Mouse (Mus musculus) MEL (cell line): Measurements from ENCODE around the gene Ctsw. TPM values are rescaled to one million over a fixed set of nuclear protein-coding genes. Genes with fewer than 3 reads are reported as not detected.

Experiments used
- DNase-seq: peaks from one replicate; pipeline ENCODE4 v3.0.0; 2011; ENCODE audit warnings: low read depth, low spot score
- H3K27ac ChIP-seq: 2 replicates; pipeline ENCODE4 v1.5.1; 2012; ENCODE audit warnings: low read depth, mild to moderate bottlenecking, control low read depth, low read length, moderate library complexity; ENCODE audit not compliant: control insufficient read depth
- H3K27me3 ChIP-seq, 2 experiments: fragments of 150-350 bp in 1 of 2; sonication (generic) in 1 of 2; 2 replicates each; pipeline ENCODE4 v1.6.1; 2012; ENCODE audit warnings: low read length in 2 of 2, mild to moderate bottlenecking in 2 of 2, improper control_type of control experiment in 1 of 2, moderate library complexity in 1 of 2; ENCODE audit not compliant: insufficient read depth in 2 of 2, control insufficient read depth in 1 of 2
- H3K36me3 ChIP-seq, 2 experiments: 2 replicates each; pipeline ENCODE4 v1.6.1; 2012 to 2014; ENCODE audit warnings: low read length in 2 of 2, improper control_type of control experiment in 1 of 2, inconsistent platforms in 1 of 2, mild to moderate bottlenecking in 1 of 2; ENCODE audit not compliant: insufficient read depth in 2 of 2, control insufficient read depth in 1 of 2
- H3K4me1 ChIP-seq, 2 experiments: fragments of 150-350 bp in 1 of 2; sonication (generic) in 1 of 2; 2 replicates each; pipeline ENCODE4 v1.6.1; 2012; ENCODE audit warnings: low read length in 2 of 2, improper control_type of control experiment in 1 of 2, mild to moderate bottlenecking in 1 of 2; ENCODE audit not compliant: insufficient read depth in 2 of 2, control insufficient read depth in 1 of 2
- H3K4me3 ChIP-seq, 2 experiments: fragments of 150-350 bp in 1 of 2; sonication (generic) in 1 of 2; 2 replicates each; pipeline ENCODE4 v1.5.1; 2012; ENCODE audit warnings: low read depth in 2 of 2, low read length in 2 of 2, mild to moderate bottlenecking in 2 of 2, moderate library complexity in 2 of 2, control low read depth in 1 of 2, improper control_type of control experiment in 1 of 2; ENCODE audit not compliant: control insufficient read depth in 1 of 2, insufficient read depth in 1 of 2
- H3K79me2 ChIP-seq: 2 replicates; pipeline ENCODE4 v1.6.1; 2012; ENCODE audit warnings: mild to moderate bottlenecking, low read length, moderate library complexity; ENCODE audit not compliant: control insufficient read depth, poor library complexity, insufficient read depth
- H3K9ac ChIP-seq: 2 replicates; pipeline ENCODE4 v1.6.1; 2012; ENCODE audit warnings: low read depth, mild to moderate bottlenecking, control low read depth, low read length, moderate library complexity; ENCODE audit not compliant: control insufficient read depth, poor library complexity, severe bottlenecking
- H3K9me3 ChIP-seq: fragments of 150-350 bp; sonication (generic); replicated peaks from 2 replicates; pipeline ENCODE4 v1.6.1; 2012; ENCODE audit warnings: mild to moderate bottlenecking, low read length, improper control_type of control experiment, moderate library complexity; ENCODE audit not compliant: insufficient read depth
- BHLHE40 ChIP-seq: IDR thresholded peaks from 2 replicates; pipeline ENCODE4 v1.6.1; 2012; ENCODE audit warnings: low read depth, mild to moderate bottlenecking, inconsistent platforms, low read length, improper control_type of control experiment, borderline replicate concordance
- CHD1 ChIP-seq: IDR thresholded peaks from 2 replicates; pipeline ENCODE4 v1.6.1; 2012; ENCODE audit warnings: low read depth, mild to moderate bottlenecking, inconsistent platforms, low read length, improper control_type of control experiment
- ELF1 ChIP-seq: IDR thresholded peaks from 2 replicates; pipeline ENCODE4 v1.6.1; 2014; ENCODE audit warnings: low read depth, mild to moderate bottlenecking, inconsistent platforms, low read length, improper control_type of control experiment, moderate library complexity
- GABPA ChIP-seq: IDR thresholded peaks from 2 replicates; pipeline ENCODE4 v1.6.1; 2012; ENCODE audit warnings: low read depth, mild to moderate bottlenecking, inconsistent platforms, low read length, improper control_type of control experiment, moderate library complexity
- GATA1 ChIP-seq: IDR thresholded peaks from 2 replicates; pipeline ENCODE4 v1.6.1; 2011; ENCODE audit warnings: low read depth, low read length, improper control_type of control experiment
- JUND ChIP-seq: IDR thresholded peaks from 2 replicates; pipeline ENCODE4 v1.6.1; 2011; ENCODE audit warnings: low read depth, mild to moderate bottlenecking, improper control_type of control experiment, low read length
- MAX ChIP-seq: IDR thresholded peaks from 2 replicates; pipeline ENCODE4 v1.6.1; 2011; ENCODE audit warnings: low read length, improper control_type of control experiment
- MEF2A ChIP-seq: IDR thresholded peaks from 2 replicates; pipeline ENCODE4 v1.6.1; 2014; ENCODE audit warnings: low read depth, mild to moderate bottlenecking, inconsistent platforms, low read length, improper control_type of control experiment; ENCODE audit not compliant: poor library complexity, insufficient replicate concordance, severe bottlenecking; ENCODE audit errors: extremely low read depth
- MXI1 ChIP-seq: IDR thresholded peaks from 2 replicates; pipeline ENCODE4 v1.6.1; 2011; ENCODE audit warnings: mild to moderate bottlenecking, low read depth, low read length, improper control_type of control experiment
- MYB ChIP-seq: IDR thresholded peaks from 2 replicates; pipeline ENCODE4 v1.6.1; 2011; ENCODE audit warnings: mild to moderate bottlenecking, low read depth, low read length, improper control_type of control experiment
- MYC ChIP-seq: IDR thresholded peaks from 2 replicates; pipeline ENCODE4 v1.6.1; 2011; ENCODE audit warnings: low read depth, mild to moderate bottlenecking, low read length, improper control_type of control experiment, moderate library complexity
- NELFE ChIP-seq: IDR thresholded peaks from 2 replicates; pipeline ENCODE4 v1.6.1; 2011; ENCODE audit warnings: low read depth, low read length, improper control_type of control experiment
- NRF1 ChIP-seq: IDR thresholded peaks from 2 replicates; pipeline ENCODE4 v1.6.1; 2014; ENCODE audit warnings: low read depth, mild to moderate bottlenecking, inconsistent platforms, low read length, improper control_type of control experiment, moderate library complexity; ENCODE audit not compliant: poor library complexity, insufficient read depth, severe bottlenecking
- POLR2AphosphoS5 ChIP-seq: IDR thresholded peaks from 2 replicates; pipeline ENCODE4 v1.6.1; 2012; ENCODE audit warnings: low read depth, borderline replicate concordance, mild to moderate bottlenecking, inconsistent platforms, low read length, moderate library complexity, mixed read lengths
- RAD21 ChIP-seq: IDR thresholded peaks from 2 replicates; pipeline ENCODE4 v1.6.1; 2011; ENCODE audit warnings: mild to moderate bottlenecking, low read depth, low read length, improper control_type of control experiment
- SMC3 ChIP-seq: IDR thresholded peaks from 2 replicates; pipeline ENCODE4 v1.6.1; 2011; ENCODE audit warnings: low read depth, low read length, improper control_type of control experiment
- TAL1 ChIP-seq: IDR thresholded peaks from 2 replicates; pipeline ENCODE4 v1.6.1; 2012; ENCODE audit warnings: mild to moderate bottlenecking, inconsistent platforms, low read length, moderate library complexity, mixed read lengths
- TBP ChIP-seq: IDR thresholded peaks from 2 replicates; pipeline ENCODE4 v1.8.0; 2011; ENCODE audit warnings: low read depth, low read length, improper control_type of control experiment
- UBTF ChIP-seq: IDR thresholded peaks from 2 replicates; pipeline ENCODE4 v1.6.1; 2012; ENCODE audit warnings: low read depth, mild to moderate bottlenecking, inconsistent platforms, low read length, improper control_type of control experiment, moderate library complexity, borderline replicate concordance; ENCODE audit not compliant: insufficient read depth
- USF2 ChIP-seq, 2 experiments: IDR thresholded peaks; 2 replicates each; pipeline ENCODE4 v1.6.1; 2011 to 2012; ENCODE audit warnings: improper control_type of control experiment in 2 of 2, low read length in 2 of 2, borderline replicate concordance in 1 of 2, inconsistent platforms in 1 of 2, low read depth in 1 of 2, mild to moderate bottlenecking in 1 of 2; ENCODE audit not compliant: insufficient read depth in 1 of 2
- ZC3H11A ChIP-seq: IDR thresholded peaks from 2 replicates; pipeline ENCODE4 v1.6.1; 2012; ENCODE audit warnings: low read depth, mild to moderate bottlenecking, inconsistent platforms, low read length, improper control_type of control experiment
- ZKSCAN1 ChIP-seq: IDR thresholded peaks from 2 replicates; pipeline ENCODE4 v1.6.1; 2012; ENCODE audit warnings: low read depth, mild to moderate bottlenecking, inconsistent platforms, low read length, improper control_type of control experiment, moderate library complexity
- ZNF384 ChIP-seq: IDR thresholded peaks from 2 replicates; pipeline ENCODE4 v1.6.1; 2012; ENCODE audit warnings: low read depth, mild to moderate bottlenecking, inconsistent platforms, low read length, improper control_type of control experiment
- polyA plus RNA-seq, 2 experiments: library from polyadenylated mRNA; stranded (reverse) in 1 of 2; unstranded in 1 of 2; fragments of >175 nt in 1 of 2; fragments of >200 nt in 1 of 2; gene quantifications; 2 replicates each; pipeline versions ENCODE4 v1.2.1 to v1.2.4; 2012; ENCODE audit warnings: low replicate concordance in 2 of 2, low read depth in 1 of 2; ENCODE audit not compliant: insufficient read length in 2 of 2, insufficient read depth in 1 of 2, missing spikeins in 1 of 2
- total RNA-seq: library from RNA; depleted of rRNA; stranded (reverse); fragments of 300-350 nt; gene quantifications from 2 replicates; pipeline ENCODE4 v1.2.3, GENCODE M21; 2012

Ctsw gene
- total and polyA plus RNA-seq, 3 experiments: 0.15 to 0.39 TPM; not detected in 1

- DNase-seq: no peak
- H3K9me3 ChIP-seq: no peaks in the 10 kb centered on the region
- H3K27me3 ChIP-seq: peaks cover 0 to 3% of the 10 kb centered on the region in 2 experiments; a peak in 1 of 4 replicates
- H3K79me2 ChIP-seq: peaks cover 6% of the 10 kb centered on the region; the same call in 1 of the 2 replicates
- no peak overlapping the region for H3K27ac ChIP-seq
- H3K4me1 ChIP-seq: peaks cover 0 to 16% of the 10 kb centered on the region in 2 experiments; a peak in 3 of 4 replicates
- no peak overlapping the region for H3K4me3 ChIP-seq
- H3K9ac ChIP-seq: no peak overlapping the region
- H3K36me3 ChIP-seq: no peaks in the 10 kb centered on the region; a peak in 1 of 4 replicates
- TF ChIP-seq JUND: no peak
- TF ChIP-seq NELFE: no peak
- no peak for TF ChIP-seq GABPA
- no peak for TF ChIP-seq MEF2A
- no peak for TF ChIP-seq RAD21
- no peak for TF ChIP-seq SMC3
- TF ChIP-seq MYC: no peak
- no peak for TF ChIP-seq ZC3H11A
- no peak for TF ChIP-seq MYB
- no peak for TF ChIP-seq BHLHE40
- no peak for TF ChIP-seq UBTF
- TF ChIP-seq TBP: no peak
- no peak for TF ChIP-seq ZKSCAN1
- no peak for TF ChIP-seq ZNF384
- TF ChIP-seq ELF1: no peak
- TF ChIP-seq MAX: no peak
- no peak for TF ChIP-seq TAL1
- no peak for TF ChIP-seq POLR2AphosphoS5
- TF ChIP-seq MXI1: no peak
Observed at GRCm38 (mm10) chr19:5444371-5444908, 23.9 kb downstream of the Ctsw start.

- peak overlapping the region; percentile 79 for H3K9ac ChIP-seq
- peaks cover 0 to 9% of the 10 kb centered on the region in 2 experiments; a peak in 2 of 4 replicates for H3K36me3 ChIP-seq
- H3K4me3 ChIP-seq: peak overlapping the region; percentile 70 to 71
- no peaks in the 10 kb centered on the region for H3K27me3 ChIP-seq
- H3K9me3 ChIP-seq: no peaks in the 10 kb centered on the region
- no peaks in the 10 kb centered on the region; the same call in 1 of the 2 replicates for H3K79me2 ChIP-seq
- peaks cover 5 to 16% of the 10 kb centered on the region in 2 experiments for H3K4me1 ChIP-seq
- DNase-seq: no peak
- H3K27ac ChIP-seq: peak overlapping the region; percentile 53
- TF ChIP-seq MEF2A (no peak), BHLHE40 (no peak), NRF1 (no peak), CHD1 (no peak), USF2 (IDR thresholded peaks at IDR 0.05; ENCODE audit: borderline replicate concordance in 1 of 2, insufficient read depth in 1 of 2, low read depth in 1 of 2, low read length in 2 of 2) (no peak), SMC3 (no peak), JUND (no peak), GATA1 (no peak)
Observed at GRCm38 (mm10) chr19:5433951-5434350, 34.4 kb downstream of the Ctsw start.
